Mouse (Mus musculus) hindbrain, embryonic 16.5 days (tissue): Measurements from ENCODE around the gene Nxnl1. TPM values are rescaled to one million over a fixed set of nuclear protein-coding genes. Genes with fewer than 3 reads are reported as not detected.
"Not testable (repeated sequence)": the region's sequence is repeated elsewhere in the genome, so short reads cannot be mapped to it uniquely, and the experiment has no call there.

Source experiments
- ATAC-seq: fragments of 200-750 bp; cut with Nextera tagmentation; 2 replicates; pipeline ENCODE4 v1.8.0; 2017; ENCODE audit warnings: moderate TSS enrichment, moderate library complexity
- H3K27ac ChIP-seq: fragments of 300-500 bp; sonication (generic); 2 replicates; pipeline ENCODE4 v1.5.1; 2014; ENCODE audit warnings: low read depth, mild to moderate bottlenecking, control low read depth, low read length, moderate library complexity
- H3K27me3 ChIP-seq: fragments of 300-500 bp; sonication (generic); replicated peaks from 2 replicates; pipeline ENCODE4 v1.6.1; 2014; ENCODE audit warnings: low read length; ENCODE audit not compliant: control insufficient read depth, insufficient read depth
- H3K36me3 ChIP-seq: fragments of 300-500 bp; sonication (generic); 2 replicates; pipeline ENCODE4 v1.6.1; 2014; ENCODE audit warnings: mild to moderate bottlenecking, low read length, moderate library complexity, mixed read lengths; ENCODE audit not compliant: control insufficient read depth, insufficient read depth
- H3K4me1 ChIP-seq: fragments of 300-500 bp; sonication (generic); 2 replicates; pipeline ENCODE4 v1.6.1; 2014; ENCODE audit warnings: low read depth, low read length; ENCODE audit not compliant: control insufficient read depth, insufficient read depth
- H3K4me2 ChIP-seq: fragments of 300-500 bp; sonication (generic); 2 replicates; pipeline ENCODE4 v1.6.1; 2014; ENCODE audit warnings: mild to moderate bottlenecking, low read length, control low read depth, moderate library complexity
- H3K4me3 ChIP-seq: fragments of 300-500 bp; sonication (generic); 2 replicates; pipeline ENCODE4 v1.5.1; 2014; ENCODE audit warnings: mild to moderate bottlenecking, low read length, control low read depth, moderate library complexity
- H3K9ac ChIP-seq: fragments of 300-500 bp; sonication (generic); 2 replicates; pipeline ENCODE4 v1.6.1; 2014; ENCODE audit warnings: low read depth, mild to moderate bottlenecking, control low read depth, low read length, moderate library complexity
- H3K9me3 ChIP-seq: fragments of 300-500 bp; sonication (generic); 2 replicates; pipeline ENCODE4 v1.6.1; 2014; ENCODE audit warnings: mild to moderate bottlenecking, low read length, moderate library complexity; ENCODE audit not compliant: control insufficient read depth
- WGBS: fragments of 180-500 bp; shearing (Covaris S2); extraction: QIAGEN DNeasy Blood & Tissue Kit; methylation state at CpG from one replicate; pipeline ENCODE4 v1.1.7; 2014; 5-methylcytosine and 5-hydroxymethylcytosine counted together
- polyA plus RNA-seq: library from polyadenylated mRNA; unstranded; fragments of >200 nt; fragmentation: Nextera tagmentation; extraction: Ambion mirVana; gene quantifications from 2 replicates; pipeline ENCODE4 v1.2.1, GENCODE M21; 2015

Nxnl1 gene
- polyA plus RNA-seq, 1 experiment from 2014 or later = not detected

- Histone ChIP-seq H3K9ac (no peak overlapping the region), H3K27me3 (peaks cover 13% of the 10 kb centered on the region), H3K36me3 (no peaks in the 10 kb centered on the region), H3K4me1 (peaks cover 2% of the 10 kb centered on the region; the same call in 1 of the 2 replicates), H3K4me3 (no peak overlapping the region), H3K4me2 (no peak overlapping the region), H3K27ac (no peak overlapping the region), H3K9me3 (no peaks in the 10 kb centered on the region)
- ATAC-seq = no peak
- WGBS = 45% methylated on average over 3 of the region's 3 CpGs
Observed at GRCm38 (mm10) chr8:71534263-71534810, 32.1 kb downstream of the Nxnl1 start.

- H3K36me3 ChIP-seq, H3K27ac ChIP-seq, H3K4me3 ChIP-seq, H3K4me2 ChIP-seq, H3K4me1 ChIP-seq, ATAC-seq, H3K9ac ChIP-seq, H3K9me3 ChIP-seq: not testable (repeated sequence)
- peaks cover 12% of the 10 kb centered on the region for H3K27me3 ChIP-seq
- 62% methylated on average over 4 of the region's 12 CpGs for WGBS
Observed at GRCm38 (mm10) chr8:71530735-71531467, 35.5 kb downstream of the Nxnl1 start.

GRCm38 (mm10) chr8:71528362-71529073, 37.9 kb downstream of the Nxnl1 start:
- Histone ChIP-seq H3K9ac (no peak overlapping the region), H3K9me3 (no peaks in the 10 kb centered on the region), H3K27ac (peak overlapping the region; percentile 21; the same call in 1 of the 2 replicates), H3K4me2 (no peak overlapping the region), H3K36me3 (no peaks in the 10 kb centered on the region), H3K4me3 (no peak overlapping the region), H3K4me1 (peaks cover 3% of the 10 kb centered on the region; the same call in 1 of the 2 replicates), H3K27me3 (peaks cover 25% of the 10 kb centered on the region)
- 0 out of 2 replicates have a peak, but pooled peaks have one; percentile 37 for ATAC-seq
- 83% methylated on average over 11 of the region's 11 CpGs for WGBS

DNA sequence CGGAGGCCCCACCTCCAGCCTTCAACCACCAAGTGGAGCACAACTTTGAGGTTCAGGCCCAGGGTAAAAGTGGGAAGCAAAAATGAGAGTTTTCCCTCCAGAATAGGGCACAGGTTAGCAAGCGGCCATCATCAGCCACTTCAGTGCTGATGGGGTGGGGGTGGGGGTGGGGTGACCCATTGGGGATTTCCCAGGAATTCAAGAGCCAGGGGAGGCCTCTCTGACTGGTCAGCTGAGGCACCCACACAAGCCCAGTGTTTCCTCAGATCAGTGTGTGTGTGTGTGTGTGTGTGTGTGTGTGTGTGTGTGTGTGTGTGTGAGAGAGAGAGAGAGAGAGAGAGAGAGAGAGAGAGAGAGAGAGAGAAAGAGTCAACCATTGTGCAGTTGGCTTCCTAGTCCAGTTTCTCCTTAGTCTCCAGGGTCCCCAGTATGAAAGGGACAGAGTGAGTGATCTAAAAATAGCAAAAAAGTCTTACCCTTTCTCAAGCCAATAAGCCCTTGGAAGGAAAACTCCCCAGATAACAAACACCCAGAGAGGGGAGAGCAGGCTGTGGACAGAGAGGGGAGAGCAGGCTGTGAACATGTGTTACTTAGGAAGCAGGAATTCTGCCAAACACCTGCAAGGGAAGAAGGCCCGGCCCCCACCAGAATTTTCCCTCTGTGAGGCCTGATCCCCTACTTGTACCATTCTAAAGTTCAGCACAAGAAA, 39.1 kb downstream of the Nxnl1 start:
- Histone ChIP-seq H3K4me2 (no peak overlapping the region), H3K9me3 (no peaks in the 10 kb centered on the region), H3K4me1 (peaks cover 3% of the 10 kb centered on the region; the same call in 1 of the 2 replicates), H3K27me3 (peaks cover 27% of the 10 kb centered on the region), H3K36me3 (no peaks in the 10 kb centered on the region), H3K4me3 (no peak overlapping the region), H3K9ac (no peak overlapping the region), H3K27ac (no peak overlapping the region)
- ATAC-seq = no peak
- 45% methylated on average over 3 of the region's 3 CpGs for WGBS

GRCm38 (mm10) chr8:71526272-71526671, 40.1 kb downstream of the Nxnl1 start:
- H3K9ac ChIP-seq = no peak overlapping the region
- ATAC-seq = no peak
- 11% methylated on average over 6 of the region's 6 CpGs for WGBS
- H3K27me3 ChIP-seq = peaks cover 27% of the 10 kb centered on the region
- no peaks in the 10 kb centered on the region for H3K36me3 ChIP-seq
- H3K4me1 ChIP-seq = peaks cover 7% of the 10 kb centered on the region
- H3K4me2 ChIP-seq = no peak overlapping the region
- no peaks in the 10 kb centered on the region for H3K9me3 ChIP-seq
- H3K4me3 ChIP-seq = no peak overlapping the region
- H3K27ac ChIP-seq = no peak overlapping the region

DNA sequence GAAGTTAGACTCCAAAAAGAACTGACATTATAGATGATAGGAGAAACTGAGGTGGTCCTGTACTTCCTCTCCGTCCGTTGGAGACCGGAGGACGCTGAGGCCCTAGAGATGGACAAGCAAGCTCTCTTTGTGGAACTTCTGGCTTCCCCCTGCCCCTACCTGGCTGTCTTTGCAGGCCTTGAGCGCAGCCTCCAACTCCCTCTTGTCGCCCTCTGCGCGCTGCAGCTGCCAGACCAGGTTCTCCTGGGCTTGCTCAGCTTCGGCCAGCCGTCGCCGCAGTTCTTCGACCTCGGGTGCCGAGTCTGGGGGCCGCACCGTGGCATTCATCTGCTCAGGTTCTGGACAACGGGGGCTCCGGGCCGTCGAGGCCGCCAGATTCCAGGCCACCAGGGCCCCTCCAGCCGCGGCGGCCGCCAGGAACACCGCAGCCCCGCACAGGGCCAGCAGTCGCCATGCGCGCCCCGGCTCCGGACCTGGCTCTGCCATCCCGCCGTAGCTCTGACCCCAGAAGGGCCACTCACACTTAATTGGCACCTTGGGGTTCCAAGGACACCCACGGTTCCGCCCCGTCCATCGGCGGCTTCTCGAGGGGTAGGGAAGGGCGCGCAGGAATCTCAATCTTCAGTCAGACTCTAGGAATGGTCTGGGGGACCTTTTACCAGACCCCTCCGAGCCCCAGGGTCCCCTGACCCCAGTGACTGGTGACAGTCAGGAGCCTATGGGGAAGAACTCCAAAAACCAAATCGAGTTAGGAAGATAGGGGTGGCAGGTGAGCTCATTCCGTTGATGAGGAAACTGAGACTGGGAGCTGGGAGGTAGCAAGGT, 41.0 kb downstream of the Nxnl1 start, which contains the start of gene Ccdc194:
Ccdc194 (minus strand) TSS at position 486 of the 825 bp plus-strand sequence.
- peaks cover 27% of the 10 kb centered on the region for H3K27me3 ChIP-seq
- H3K9ac ChIP-seq = peak within 1 kb of the TSS; percentile 38
- no peak within 1 kb of the TSS for H3K27ac ChIP-seq
- 11% methylated on average over 45 of the region's 46 CpGs for WGBS
- H3K4me3 ChIP-seq = no peak within 1 kb of the TSS; the same call in 1 of the 2 replicates
- no peak for ATAC-seq
- no peaks in the 10 kb centered on the region for H3K9me3 ChIP-seq
- no peaks in the 10 kb centered on the region for H3K36me3 ChIP-seq
- peaks cover 7% of the 10 kb centered on the region for H3K4me1 ChIP-seq
- peak within 1 kb of the TSS; percentile 12; the same call in 1 of the 2 replicates for H3K4me2 ChIP-seq

DNA sequence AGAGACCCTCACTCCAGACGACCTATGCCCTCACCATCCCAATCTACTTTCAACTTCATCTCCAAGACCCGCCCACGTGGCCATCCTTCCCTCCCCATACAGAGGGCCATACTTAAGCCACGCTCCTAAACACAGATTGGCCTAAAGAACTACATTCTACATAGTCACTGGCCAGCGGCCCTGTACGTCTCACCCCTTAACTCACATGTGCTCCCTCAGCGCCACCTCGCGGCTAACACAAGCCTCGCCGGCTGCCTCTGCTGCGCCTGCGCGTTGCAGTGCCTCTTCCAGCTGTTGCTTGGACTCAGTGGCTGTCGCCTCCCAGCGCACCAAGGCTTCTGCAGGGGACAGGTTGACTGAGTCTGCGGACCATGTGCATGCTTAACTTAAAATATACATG, 44.8 kb downstream of the Nxnl1 start:
- no peak overlapping the region; the same call in 1 of the 2 replicates for H3K9ac ChIP-seq
- peak overlapping the region; percentile 41 for H3K4me2 ChIP-seq
- H3K36me3 ChIP-seq = no peaks in the 10 kb centered on the region
- WGBS = 3% methylated on average over 17 of the region's 17 CpGs
- no peak overlapping the region for H3K27ac ChIP-seq
- H3K4me1 ChIP-seq = peaks cover 5% of the 10 kb centered on the region
- H3K27me3 ChIP-seq = peaks cover 21% of the 10 kb centered on the region
- no peak overlapping the region for H3K4me3 ChIP-seq
- H3K9me3 ChIP-seq = no peaks in the 10 kb centered on the region
- ATAC-seq = peak; percentile 88

GRCm38 (mm10) chr8:71519037-71519825, 47.2 kb downstream of the Nxnl1 start:
- H3K4me2 ChIP-seq, H3K9me3 ChIP-seq, H3K9ac ChIP-seq, H3K36me3 ChIP-seq, H3K4me3 ChIP-seq, H3K27me3 ChIP-seq, H3K27ac ChIP-seq, ATAC-seq, H3K4me1 ChIP-seq: not testable (repeated sequence)
- WGBS = 38% methylated on average over 9 of the region's 10 CpGs
